Mouse (Mus musculus) spleen, adult 18-20 months (tissue): ENCODE measurements around the gene Pknox2.
A peak's percentile ranks its signal among the peaks of the same experiment; 100 is the strongest.

Experiments used
- DNase-seq, 2 experiments: peaks; one replicate each; pipeline ENCODE4 v3.0.0; 2022; ENCODE audit warnings: mixed read lengths in 2 of 2

Pknox2 gene

DNA sequence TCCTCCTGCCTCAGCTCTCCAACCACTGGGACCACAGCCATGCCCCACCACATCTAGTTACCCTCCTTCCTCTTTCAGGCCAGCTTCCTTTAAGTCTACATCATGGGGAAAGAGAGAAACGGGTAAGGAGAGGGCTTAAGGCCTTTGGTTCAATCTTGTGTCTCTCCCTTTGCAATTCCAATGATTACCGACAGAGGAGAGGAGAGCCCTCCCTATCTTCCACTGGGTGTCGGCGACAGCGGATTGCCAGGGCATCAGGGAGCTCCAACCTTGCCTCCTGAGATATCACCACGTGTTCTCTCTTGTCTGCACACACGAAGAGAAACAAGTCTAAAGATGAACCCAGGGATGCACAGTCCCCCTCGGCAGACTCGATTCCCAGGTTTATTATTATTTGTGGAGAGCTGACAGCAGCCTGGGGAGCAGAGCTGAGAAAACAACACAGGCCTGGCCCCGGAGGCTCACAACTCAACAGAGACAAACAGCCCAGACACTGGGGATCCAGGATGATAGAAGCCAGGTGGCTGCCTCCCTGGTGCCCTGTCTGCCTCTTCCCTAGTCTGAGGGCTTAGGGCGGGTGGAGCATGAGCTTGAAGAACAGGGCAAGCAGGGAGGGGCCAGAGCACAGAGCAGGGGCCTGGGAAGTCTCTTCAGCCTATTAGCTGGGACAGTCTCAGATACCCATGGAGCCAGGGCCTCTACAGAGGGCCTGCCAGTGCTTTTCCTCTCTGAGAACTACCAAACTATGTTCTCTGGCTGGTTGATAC, 170.4 kb downstream of the Pknox2 start:
- DNase-seq: no peak

- DNase-seq: no peak
Observed at GRCm38 (mm10) chr9:36973486-36974227, 173.6 kb downstream of the Pknox2 start.

- DNase-seq: no peak
Observed at GRCm38 (mm10) chr9:36972089-36972488, 175.1 kb downstream of the Pknox2 start.

GRCm38 (mm10) chr9:36971066-36971465, 176.1 kb downstream of the Pknox2 start:
- no peak for DNase-seq

DNA sequence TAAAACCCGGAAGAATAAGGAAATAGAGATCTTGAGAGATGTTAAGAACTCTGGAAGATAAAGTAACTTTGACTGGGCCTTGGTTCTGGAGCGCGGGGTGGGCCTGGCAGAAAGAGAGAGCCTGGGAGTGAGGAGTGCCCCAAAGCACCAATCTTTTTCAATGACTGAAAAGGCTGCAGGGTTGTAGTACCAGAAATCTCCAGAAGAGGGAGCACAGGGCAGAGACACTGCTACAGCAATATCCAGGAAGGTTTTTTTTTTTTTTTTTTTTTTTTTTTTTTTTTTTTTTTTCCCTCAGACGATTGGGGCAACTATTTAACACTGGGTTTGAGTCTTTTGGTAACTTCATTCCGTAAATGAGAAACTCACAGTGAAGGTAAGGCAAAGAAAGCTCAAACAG, 176.6 kb downstream of the Pknox2 start:
- peak in 1 of 2 experiments; percentile 68 for DNase-seq

DNA sequence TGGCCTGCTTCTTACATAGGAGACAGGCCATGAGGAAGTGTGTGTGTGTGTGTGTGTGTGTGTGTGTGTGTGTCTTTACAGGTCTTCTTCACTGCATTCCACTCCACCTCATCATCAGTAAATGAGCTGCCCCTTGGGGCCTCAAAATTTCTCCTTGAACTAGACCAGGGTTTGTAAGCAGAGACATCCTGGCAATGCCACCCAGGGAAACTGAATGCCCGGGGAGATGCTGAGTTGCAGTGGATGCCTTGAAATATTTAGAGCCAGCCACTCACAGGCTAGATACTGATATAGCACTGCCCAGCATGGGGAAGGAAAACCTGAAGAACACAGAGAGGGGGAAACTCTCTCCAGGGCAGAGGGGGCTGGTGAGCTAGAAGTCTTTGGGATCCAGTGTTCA, 178.1 kb downstream of the Pknox2 start:
- DNase-seq: no peak

- DNase-seq: peak in 1 of 2 experiments; percentile 9
Observed at GRCm38 (mm10) chr9:36968713-36969112, 178.5 kb downstream of the Pknox2 start.

DNA sequence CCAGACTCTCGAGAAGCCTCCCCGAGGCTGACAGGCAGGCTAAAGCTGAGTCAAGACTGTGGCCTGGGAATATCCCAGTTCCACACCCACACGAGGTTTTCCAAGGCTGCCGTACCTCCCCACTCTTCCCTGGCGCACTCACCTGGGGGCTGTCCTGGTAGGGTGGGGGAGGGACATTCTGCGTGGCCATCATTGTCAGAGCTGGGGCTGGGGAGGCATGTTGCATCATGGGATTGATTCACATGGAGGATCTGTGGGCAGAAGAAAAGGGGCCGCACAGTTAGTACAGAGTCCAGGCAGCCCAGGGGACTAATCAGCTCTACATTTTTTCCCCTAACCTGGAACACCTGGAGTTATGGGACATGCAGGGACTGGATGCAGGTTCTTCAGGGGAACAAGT, 179.0 kb downstream of the Pknox2 start:
- no peak for DNase-seq

DNA sequence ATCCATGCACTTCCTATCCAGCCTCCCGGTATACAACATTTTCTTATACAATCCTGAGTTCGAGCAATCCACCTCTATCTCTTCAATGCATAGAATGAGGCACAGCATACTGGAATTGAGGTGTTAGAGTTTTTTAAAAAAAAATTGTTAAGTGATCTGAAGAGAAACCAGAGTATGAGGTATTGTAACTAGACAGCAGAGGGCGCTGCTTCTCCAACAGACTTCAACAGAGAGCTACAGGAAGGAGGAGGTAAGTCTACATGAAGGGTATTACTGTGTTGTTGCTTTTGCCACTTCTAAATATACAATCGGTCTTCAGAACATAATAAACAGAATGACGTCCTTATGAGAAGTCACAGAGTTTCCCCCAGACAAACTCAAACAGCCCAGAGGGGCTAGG, 181.5 kb downstream of the Pknox2 start:
- DNase-seq: no peak

DNA sequence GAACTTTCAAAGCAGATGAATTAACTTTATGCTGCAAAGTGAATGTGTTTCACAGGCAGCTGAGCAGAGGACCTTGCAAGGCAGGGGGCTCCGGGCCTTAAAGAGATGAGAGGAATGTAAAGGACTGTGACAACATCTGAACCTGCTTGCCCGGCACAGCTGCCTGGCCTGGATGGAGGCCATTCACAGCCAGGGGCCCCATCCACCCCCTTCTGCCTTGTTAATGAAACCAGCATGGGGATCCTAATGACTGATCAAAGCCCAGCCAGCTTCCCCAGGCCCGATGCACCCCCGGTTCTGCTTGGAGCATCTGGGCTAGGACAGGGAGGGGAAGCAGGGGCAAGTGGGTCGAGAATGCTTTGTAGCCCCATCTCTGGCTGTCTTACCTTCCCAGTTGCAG, 183.0 kb downstream of the Pknox2 start:
- no peak for DNase-seq

- no peak for DNase-seq
Observed at GRCm38 (mm10) chr9:36963512-36963911, 183.7 kb downstream of the Pknox2 start.

DNA sequence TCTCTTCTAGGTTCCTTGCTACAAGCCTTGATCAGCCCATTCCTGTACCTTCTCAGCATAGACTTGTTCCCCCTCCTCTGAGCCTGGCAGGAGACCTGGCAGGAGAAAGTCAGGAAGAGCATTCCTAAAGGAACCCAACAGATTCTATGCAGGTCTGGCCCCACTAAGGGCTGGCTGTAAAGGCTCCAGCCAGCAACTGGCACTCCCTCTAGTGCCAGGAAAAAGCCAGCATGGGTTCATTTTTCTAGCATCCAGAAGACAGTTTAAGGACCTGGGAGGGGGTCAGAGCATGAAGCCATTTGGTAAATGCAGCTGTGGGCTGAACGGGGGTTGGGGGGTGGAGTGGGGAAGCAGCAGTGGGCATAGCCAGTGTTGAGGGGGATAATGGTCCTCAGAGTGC, 185.3 kb downstream of the Pknox2 start:
- no peak for DNase-seq

- no peak for DNase-seq
Observed at GRCm38 (mm10) chr9:36961153-36961552, 186.1 kb downstream of the Pknox2 start.

- no peak for DNase-seq
Observed at GRCm38 (mm10) chr9:36951133-36951484, 196.1 kb downstream of the Pknox2 start.

GRCm38 (mm10) chr9:36950271-36951132, 196.7 kb downstream of the Pknox2 start:
- DNase-seq: no peak

DNA sequence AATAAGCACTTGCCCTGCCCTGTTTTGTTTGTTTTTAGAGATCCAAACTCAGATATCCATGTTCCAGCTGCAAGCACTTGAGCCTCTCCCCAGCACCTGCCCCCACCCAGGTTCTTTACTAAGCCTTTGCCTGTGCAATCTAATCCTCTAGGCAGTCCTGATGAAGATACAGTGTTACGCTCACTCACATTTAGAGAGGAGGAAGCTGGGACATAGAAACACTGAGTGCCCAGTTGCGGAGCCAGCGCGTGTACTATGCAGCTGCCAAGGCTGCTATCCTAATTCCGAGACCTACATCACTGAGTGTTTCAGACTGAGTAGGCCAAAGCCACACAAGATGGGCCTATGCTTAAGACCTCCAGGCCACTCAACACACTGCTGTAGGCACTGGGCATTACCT, 199.0 kb downstream of the Pknox2 start:
- DNase-seq: no peak

DNA sequence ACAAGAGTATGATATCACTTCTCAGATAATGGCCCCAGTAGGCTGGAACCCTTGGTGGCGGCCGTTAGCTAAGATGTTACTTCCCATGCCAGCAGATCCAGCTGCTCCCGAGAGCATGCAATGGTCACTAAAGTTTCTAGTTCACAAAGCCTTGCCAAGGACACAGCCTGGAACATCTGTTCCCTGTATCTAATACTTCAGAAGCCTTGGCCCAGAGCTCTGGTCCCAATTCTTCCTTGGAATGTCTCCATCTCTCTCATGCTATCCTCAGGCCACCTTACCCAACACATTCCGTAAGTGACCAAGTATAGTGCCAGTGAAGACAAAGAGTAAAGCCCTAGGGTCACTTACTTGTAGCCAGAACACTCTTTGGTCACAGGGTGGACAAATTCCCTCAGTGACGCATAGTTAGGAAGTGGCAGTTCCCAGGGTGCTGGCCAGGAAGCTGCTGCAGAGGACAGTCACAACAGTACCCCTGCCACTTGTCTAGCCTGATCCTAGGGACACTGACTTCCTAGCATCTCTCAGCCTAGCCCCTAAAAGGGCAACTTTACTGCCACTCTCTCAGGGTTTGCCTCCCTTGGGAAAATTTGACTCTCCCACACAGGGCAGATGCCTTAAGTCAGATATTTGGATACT, 200.0 kb downstream of the Pknox2 start:
- no peak for DNase-seq

DNA sequence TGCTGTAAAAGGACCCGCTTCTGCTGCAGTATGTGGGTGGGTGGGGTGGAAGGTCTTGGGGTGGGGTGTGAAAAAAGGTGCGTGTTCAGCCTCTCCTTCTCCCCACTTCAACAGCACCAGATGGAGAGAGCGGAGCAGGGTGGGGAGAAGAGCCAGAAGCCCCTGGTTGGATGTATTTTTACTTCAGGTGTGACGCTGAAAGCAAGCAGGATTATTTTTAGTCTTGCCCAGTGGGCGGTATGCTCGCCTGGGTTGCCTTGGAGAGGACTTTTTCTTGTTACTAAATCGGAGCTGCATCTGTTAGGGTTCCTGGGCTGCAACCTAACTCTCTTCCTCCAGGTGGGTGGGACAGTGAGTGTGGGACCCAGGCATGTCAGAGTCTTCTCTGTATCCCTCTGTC, 202.4 kb downstream of the Pknox2 start:
- DNase-seq: no peak

- DNase-seq: no peak
Observed at GRCm38 (mm10) chr9:36942561-36942960, 204.6 kb downstream of the Pknox2 start.

DNA sequence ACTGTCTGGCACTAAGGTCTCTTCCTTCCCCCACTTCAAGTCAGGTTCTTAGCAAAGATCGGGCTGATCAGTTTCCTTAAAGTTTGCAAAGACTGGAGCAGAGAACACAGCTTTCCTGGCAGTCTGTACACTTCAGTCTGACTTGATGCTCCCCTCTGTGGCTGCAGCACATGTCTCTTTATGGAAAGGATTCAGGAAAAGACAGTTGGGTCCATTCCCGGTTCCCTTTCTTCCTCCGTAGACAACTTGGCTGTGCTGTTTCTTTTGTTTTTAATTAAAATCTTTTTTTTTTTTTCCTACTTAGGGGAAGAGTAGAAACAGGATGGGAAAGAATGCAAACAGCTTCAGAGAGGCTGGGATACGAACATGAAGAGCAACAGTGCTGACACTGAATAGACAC, 205.1 kb downstream of the Pknox2 start:
- no peak for DNase-seq

DNA sequence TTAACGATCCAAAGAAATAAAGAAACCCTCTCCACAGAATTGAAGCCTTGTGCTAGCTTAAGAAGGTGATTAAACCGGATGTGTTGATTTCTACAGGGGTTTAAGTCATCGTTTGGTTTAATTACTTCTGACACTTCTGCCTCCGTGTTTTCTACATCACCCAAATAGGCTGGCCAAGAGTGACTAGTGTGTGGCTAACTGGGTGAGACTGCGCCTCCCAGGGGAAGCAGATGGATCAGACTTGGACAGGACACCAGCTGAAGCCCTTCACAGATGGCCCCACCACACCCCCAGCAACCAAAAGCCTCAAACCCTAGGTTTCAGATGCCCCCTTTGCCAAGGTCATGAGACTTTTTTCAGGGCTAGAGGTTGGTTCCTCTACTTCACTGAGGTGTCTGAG, 205.6 kb downstream of the Pknox2 start:
- DNase-seq: no peak

DNA sequence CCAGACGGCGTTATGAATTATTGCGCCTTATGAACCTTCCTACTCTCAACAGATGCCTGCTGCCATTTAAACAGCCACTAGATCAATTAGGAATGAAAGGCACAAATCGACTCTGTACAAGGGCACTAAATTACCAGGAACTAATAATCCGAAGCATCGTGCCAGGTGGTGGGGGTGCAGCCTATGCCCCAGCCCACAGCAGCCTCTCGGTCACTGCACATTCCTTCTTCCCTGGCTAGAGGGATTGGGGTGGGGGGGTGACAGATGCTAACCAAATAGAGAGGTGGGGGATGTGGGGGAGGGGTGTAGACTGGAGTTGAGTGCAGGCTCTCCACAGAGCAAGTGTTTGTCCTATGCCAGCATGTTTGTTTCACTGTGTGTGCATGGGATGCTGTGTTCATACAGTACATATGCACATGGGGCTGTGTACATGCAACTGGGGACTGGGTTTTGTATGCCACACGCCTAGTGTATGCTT, 208.6 kb downstream of the Pknox2 start:
- DNase-seq: no peak
